Comparison of ENCODE assay signal across 8 mouse cellular contexts in the genomic region with DNA sequence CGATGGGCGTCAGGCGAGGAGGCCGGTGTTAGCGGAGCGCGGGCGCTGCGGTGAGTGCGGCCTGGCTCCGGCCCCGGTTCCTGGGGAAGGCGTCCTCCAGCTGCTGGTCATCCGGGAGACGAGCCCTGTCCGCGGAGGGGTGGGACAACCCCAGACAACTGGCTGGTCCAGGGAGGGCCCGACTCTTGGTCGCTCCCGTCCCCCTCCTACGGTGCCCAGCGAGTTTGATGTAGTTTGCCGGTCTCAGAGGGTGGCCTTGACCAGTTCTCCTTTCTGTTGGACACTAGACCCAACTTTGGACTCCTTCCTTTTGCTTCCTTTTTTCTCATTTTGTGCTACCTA. TPM values are rescaled to one million over a fixed set of nuclear protein-coding genes. Genes with fewer than 3 reads are reported as not detected.
DNase-seq lines count a peak whose midpoint lies in the region; TF ChIP-seq lines count a peak whose summit lies in the region.

No protein-coding gene starts in this region.

- H3K9ac ChIP-seq in heart, adult 2 months (ENCODE audit: low read depth, low read length), result peak overlapping the region; percentile 86

- H3K4me1 ChIP-seq in heart, adult 2 months (ENCODE audit: control insufficient read depth, insufficient read depth, low read length), result peaks cover 3% of the 10 kb centered on the region
- peaks cover 31% of the 10 kb centered on the region for H3K4me1 ChIP-seq in E14TG2a.4 (replicated peaks; ENCODE audit: low read depth, low read length)

- TF ChIP-seq EP300 in heart, adult 2 months (IDR thresholded peaks at IDR 0.05; ENCODE audit: insufficient read depth, low read depth, low read length), result no peak

- TF ChIP-seq CTCF in heart, adult 2 months (IDR thresholded peaks at IDR 0.05), result no peak
- no peak for TF ChIP-seq CTCF in E14TG2a.4 (conservative IDR thresholded peaks at IDR 0.05; ENCODE audit: low read length)

- 0% methylated on average over 21 of the region's 23 CpGs for WGBS in heart, adult 2 months
- under 1% methylated on average over 22 of the region's 23 CpGs for WGBS in macrophage (ENCODE audit: missing documents)

- no peak for TF ChIP-seq POLR2A in heart, adult 2 months (IDR thresholded peaks at IDR 0.05; ENCODE audit: insufficient read depth, low read depth, low read length)

- H3K4me3 ChIP-seq in heart, adult 2 months, result peak overlapping the region; percentile 89
- peak overlapping the region; percentile 96 for H3K4me3 ChIP-seq in E14TG2a.4 (replicated peaks; ENCODE audit: low read length)
- peak overlapping the region; percentile 65 for H3K4me3 ChIP-seq in macrophage (ENCODE audit: inconsistent target)

- H3K27me3 ChIP-seq in heart, adult 2 months (ENCODE audit: control insufficient read depth, insufficient read depth, low read length), result no peaks in the 10 kb centered on the region
- H3K27me3 ChIP-seq in E14TG2a.4 (ENCODE audit: insufficient read depth, low read length), result no peaks in the 10 kb centered on the region

- H3K79me2 ChIP-seq in heart, adult 2 months (replicated peaks; ENCODE audit: control insufficient read depth, insufficient read depth, low read length), result peaks cover 3% of the 10 kb centered on the region; the same call in 1 of the 2 replicates
- H3K79me2 ChIP-seq in macrophage (ENCODE audit: inconsistent target), result peaks cover 51% of the 10 kb centered on the region

- no peak for DNase-seq in heart, adult 2 months
- DNase-seq in heart, adult 11 months, result no peak
- DNase-seq in forelimb bud, embryonic 11.5 days (ENCODE audit: low read depth, low spot score), result peak; percentile 5
- no peak for DNase-seq in adrenal gland, adult 2 months
- DNase-seq in Muller cell, postnatal 12 days (ENCODE audit: inconsistent ontology term), result no peak
- DNase-seq in layer of hippocampus, adult 8-10 months (ENCODE audit: low spot score in 2 of 2), result no peak

- H3K27ac ChIP-seq in heart, adult 2 months, result peak overlapping the region; percentile 90
- peak overlapping the region; percentile 63 for H3K27ac ChIP-seq in macrophage

- peaks cover 3% of the 10 kb centered on the region; the same call in 1 of the 2 replicates for H3K36me3 ChIP-seq in heart, adult 2 months (ENCODE audit: control insufficient read depth, insufficient read depth, low read length)
- peaks cover 8% of the 10 kb centered on the region for H3K36me3 ChIP-seq in E14TG2a.4 (ENCODE audit: insufficient read depth, low read length)
- H3K36me3 ChIP-seq in macrophage (ENCODE audit: inconsistent target), result no peaks in the 10 kb centered on the region

- H3K9me3 ChIP-seq in E14TG2a.4 (ENCODE audit: low read length), result no peaks in the 10 kb centered on the region

- intact Hi-C loops in heart, adult 2 months (cut with DNase I), result loop anchor here (1.0 kb wide), 1 partner anchor 32 kb away; no protein-coding TSS in a partner anchor

RNA-seq across cellular contexts. Expression of gene Usp8, which starts 0.3 kb away (rescaled TPM):
- total RNA-seq in heart, adult 2 months (2021), result 10 to 100 TPM; 27.4 to 28.4 TPM
- polyA plus RNA-seq in heart, adult 2 months (2012; rRNA removed), result 11.1 and 18.9 TPM in 2 replicates
- 100 to 1,000 TPM in 23 of 26 experiments, 10 to 100 TPM in 3; 86.6 to 188 (median 158) TPM for total RNA-seq in macrophage (2018; cell fraction: chromatin; rRNA removed)
- total RNA-seq in macrophage (2018; cell fraction: cytosol; rRNA removed), result 100 to 1,000 TPM in 10 of 26 experiments, 10 to 100 TPM in 16; 76.7 to 110 (median 95.9) TPM
- 100 to 1,000 TPM in 15 of 26 experiments, 10 to 100 TPM in 11; 62.7 to 138 (median 107) TPM for total RNA-seq in macrophage (2018; cell fraction: nucleus; rRNA removed)
- polyA plus RNA-seq in macrophage (2018), result 75.9 to 158 TPM (median 86.2 TPM) in 3 replicates
- total RNA-seq in adrenal gland, adult 2 months (2021), result 10 to 100 TPM; 72.7 to 79.8 TPM
- 10.8 and 13.2 TPM in 2 replicates for polyA plus RNA-seq in adrenal gland, adult 2 months (2012; rRNA removed)
- 10 to 100 TPM; 53.2 to 55.8 (median 54.1) TPM for total RNA-seq in layer of hippocampus, adult 8-10 months (2022)

RNA-seq across cellular contexts. Expression of gene Gabpb1, which starts 31.3 kb away (rescaled TPM):
- 10 to 100 TPM; 10.6 to 13.1 TPM for total RNA-seq in heart, adult 2 months (2021)
- polyA plus RNA-seq in heart, adult 2 months (2012; rRNA removed), result 5.8 and 9.7 TPM in 2 replicates
- 10 to 100 TPM; 28.1 to 99.9 (median 52.7) TPM for total RNA-seq in macrophage (2018; cell fraction: chromatin; rRNA removed)
- 10 to 100 TPM; 11.6 to 33.1 (median 18.9) TPM for total RNA-seq in macrophage (2018; cell fraction: cytosol; rRNA removed)
- total RNA-seq in macrophage (2018; cell fraction: nucleus; rRNA removed), result 10 to 100 TPM; 27.3 to 75.4 (median 43.2) TPM
- 11.8 to 21.0 TPM (median 18.9 TPM) in 3 replicates for polyA plus RNA-seq in macrophage (2018)
- 10 to 100 TPM; 14.9 to 22.3 TPM for total RNA-seq in adrenal gland, adult 2 months (2021)
- 1.9 and 4.1 TPM in 2 replicates for polyA plus RNA-seq in adrenal gland, adult 2 months (2012; rRNA removed)
- 10 to 100 TPM; 16.1 to 23.4 (median 21.3) TPM for total RNA-seq in layer of hippocampus, adult 8-10 months (2022)
